Mouse (Mus musculus) bone marrow, adult 2 months (tissue): Measurements from ENCODE around the gene Pi4kb. TPM values are rescaled to one million over a fixed set of nuclear protein-coding genes. Genes with fewer than 3 reads are reported as not detected.
"Not testable (repeated sequence)": the region's sequence is repeated elsewhere in the genome, so short reads cannot be mapped to it uniquely, and the experiment has no call there.

ENCODE experiments used
- H3K27ac ChIP-seq: fragments of 200-500 bp; 2 replicates; pipeline ENCODE4 v1.5.1; 2012; ENCODE audit warnings: low read depth, mild to moderate bottlenecking, control low read depth, inconsistent platforms, low read length; ENCODE audit not compliant: control insufficient read depth, poor library complexity, insufficient read depth
- H3K4me1 ChIP-seq: fragments of 200-500 bp; 2 replicates; pipeline ENCODE4 v1.6.1; 2011; ENCODE audit warnings: low read length; ENCODE audit not compliant: control insufficient read depth, insufficient read depth
- H3K4me3 ChIP-seq: fragments of 200-500 bp; replicated peaks from 2 replicates; pipeline ENCODE3; 2011; ENCODE audit warnings: mild to moderate bottlenecking, low read depth, low read length, control low read depth; ENCODE audit not compliant: control insufficient read depth
- CTCF ChIP-seq: fragments of 200-500 bp; IDR thresholded peaks from 2 replicates; pipeline ENCODE4 v1.5.1; 2011; ENCODE audit warnings: low read length, control low read depth; ENCODE audit not compliant: control insufficient read depth, insufficient read depth
- POLR2A ChIP-seq: fragments of 200-500 bp; IDR thresholded peaks from 2 replicates; pipeline ENCODE4 v1.6.1; 2011; ENCODE audit warnings: low read depth, mild to moderate bottlenecking, control low read depth, low read length, borderline replicate concordance; ENCODE audit not compliant: control insufficient read depth
- WGBS: fragments of 180-500 bp; shearing (Covaris S2); methylation state at CpG from one replicate; pipeline ENCODE4 v1.1.7; 2018; 5-methylcytosine and 5-hydroxymethylcytosine counted together
- polyA plus RNA-seq: library from polyadenylated mRNA; stranded (reverse); fragments of >200 nt; gene quantifications from 2 replicates; pipeline ENCODE4 v1.2.4, GENCODE M21; 2011; ENCODE audit warnings: low replicate concordance; ENCODE audit not compliant: missing spikeins, insufficient read depth, insufficient read length

Gene Pi4kb
- 43.1 and 63.2 TPM in 2 replicates for polyA plus RNA-seq

- WGBS, result under 1% methylated on average over 57 of the region's 57 CpGs
- TF ChIP-seq POLR2A (peak; percentile 46; the same call in 1 of the 2 replicates), CTCF (peak; percentile 1; the same call in 1 of the 2 replicates)
- peak within 1 kb of the TSS; percentile 75 for H3K4me3 ChIP-seq
- peak within 1 kb of the TSS; percentile 94 for H3K27ac ChIP-seq
- no peaks in the 10 kb centered on the region; the same call in 1 of the 2 replicates for H3K4me1 ChIP-seq
Measured at GRCm38 (mm10) chr3:94974528-94975422, at the start of gene Pi4kb. TSS of gene Pi4kb (plus strand) at chr3:94974731.

- WGBS, result 54% methylated on average over 4 of the region's 4 CpGs
- not testable (repeated sequence) for H3K4me3 ChIP-seq, H3K27ac ChIP-seq, H3K4me1 ChIP-seq
Measured at GRCm38 (mm10) chr3:94926301-94926736, 48.2 kb upstream of the Pi4kb start.

- H3K4me3 ChIP-seq, H3K27ac ChIP-seq, H3K4me1 ChIP-seq: not testable (repeated sequence)
- 82% methylated on average over 4 of the region's 4 CpGs for WGBS
Measured at GRCm38 (mm10) chr3:94928979-94929378, 45.6 kb upstream of the Pi4kb start.

GRCm38 (mm10) chr3:94930386-94931266 lies 43.9 kb upstream of the Pi4kb start:
- WGBS, result 84% methylated on average over 7 of the region's 7 CpGs

GRCm38 (mm10) chr3:94931427-94932082 lies 43.0 kb upstream of the Pi4kb start:
- not testable (repeated sequence) for H3K27ac ChIP-seq, H3K4me3 ChIP-seq, H3K4me1 ChIP-seq
- 64% methylated on average over 10 of the region's 10 CpGs for WGBS

More at GRCm38 (mm10) chr3:94930386-94931266, 43.9 kb upstream of the Pi4kb start:
- H3K27ac ChIP-seq, H3K4me3 ChIP-seq, H3K4me1 ChIP-seq: not testable (repeated sequence)

GRCm38 (mm10) chr3:94932279-94932678 lies 42.3 kb upstream of the Pi4kb start:
- H3K4me1 ChIP-seq, H3K27ac ChIP-seq, H3K4me3 ChIP-seq: not testable (repeated sequence)
- WGBS, result 52% methylated on average over 2 of the region's 2 CpGs

- TF ChIP-seq POLR2A (peak; percentile 48; the same call in 1 of the 2 replicates), CTCF (no peak)
- 1% methylated on average over 16 of the region's 16 CpGs for WGBS
- Histone ChIP-seq H3K27ac (peak within 1 kb of the TSS; percentile 56), H3K4me3 (peak within 1 kb of the TSS; percentile 50), H3K4me1 (peaks cover 4% of the 10 kb centered on the region; the same call in 1 of the 2 replicates)
Measured at GRCm38 (mm10) chr3:94932809-94933564, 41.5 kb upstream of the Pi4kb start, which contains the start of gene Selenbp1. TSS of gene Selenbp1 (plus strand) at chr3:94933056.

GRCm38 (mm10) chr3:94933604-94934003 lies 40.9 kb upstream of the Pi4kb start:
- not testable (repeated sequence) for H3K4me3 ChIP-seq, H3K27ac ChIP-seq

GRCm38 (mm10) chr3:94934564-94934963 lies 40.0 kb upstream of the Pi4kb start:
- H3K4me1 ChIP-seq, H3K4me3 ChIP-seq: not testable (repeated sequence)
- WGBS, result 61% methylated on average over 3 of the region's 3 CpGs
- peak overlapping the region; percentile 4; the same call in 1 of the 2 replicates for H3K27ac ChIP-seq

More at GRCm38 (mm10) chr3:94933604-94934003, 40.9 kb upstream of the Pi4kb start:
- WGBS, result 0% methylated on average over 1 of the region's 2 CpGs
- H3K4me1 ChIP-seq, result not testable (repeated sequence)

- 73% methylated on average over 3 of the region's 3 CpGs for WGBS
- not testable (repeated sequence) for H3K4me3 ChIP-seq, H3K4me1 ChIP-seq, H3K27ac ChIP-seq
Measured at GRCm38 (mm10) chr3:94935332-94935731, 39.2 kb upstream of the Pi4kb start.

- not testable (repeated sequence) for H3K27ac ChIP-seq, H3K4me3 ChIP-seq, H3K4me1 ChIP-seq
- 58% methylated on average over 5 of the region's 5 CpGs for WGBS
Measured at GRCm38 (mm10) chr3:94936147-94936546, 38.4 kb upstream of the Pi4kb start.

- 86% methylated on average over 7 of the region's 7 CpGs for WGBS
- H3K4me3 ChIP-seq, H3K4me1 ChIP-seq, H3K27ac ChIP-seq: not testable (repeated sequence)
Measured at GRCm38 (mm10) chr3:94937194-94937593, 37.3 kb upstream of the Pi4kb start.
